Mouse (Mus musculus): ENCODE measurements around the gene Hoxa13. TPM values are rescaled to one million over a fixed set of nuclear protein-coding genes. Genes with fewer than 3 reads are reported as not detected.

Gene Hoxa13
- total RNA-seq, 2 experiments from 2014 or later = not detected

- intact Hi-C loops (cut with DNase I) = no loop called here
- peak; percentile 24 to 27 for DNase-seq
Measured at GRCm38 (mm10) chr6:52239625-52240388, 20.9 kb downstream of the Hoxa13 start.

- intact Hi-C loops (cut with DNase I) = no loop called here
- DNase-seq = peak; percentile 29 to 32
Measured at GRCm38 (mm10) chr6:52238976-52239375, 21.7 kb downstream of the Hoxa13 start.

GRCm38 (mm10) chr6:52238155-52238545, 22.5 kb downstream of the Hoxa13 start:
- DNase-seq = peak in 1 of 2 experiments; percentile 10
- intact Hi-C loops (cut with DNase I) = no loop called here

- intact Hi-C loops (cut with DNase I) = no loop called here
- no peak for DNase-seq
Measured at GRCm38 (mm10) chr6:52237346-52238154, 23.1 kb downstream of the Hoxa13 start.

- intact Hi-C loops (cut with DNase I) = no loop called here
- no peak for DNase-seq
Measured at GRCm38 (mm10) chr6:52236806-52237205, 23.9 kb downstream of the Hoxa13 start.

GRCm38 (mm10) chr6:52235866-52236265, 24.8 kb downstream of the Hoxa13 start:
- intact Hi-C loops (cut with DNase I) = no loop called here

GRCm38 (mm10) chr6:52235267-52235666, 25.4 kb downstream of the Hoxa13 start:
- intact Hi-C loops (cut with DNase I) = no loop called here
- no peak for DNase-seq

More at GRCm38 (mm10) chr6:52235866-52236265, 24.8 kb downstream of the Hoxa13 start:
- DNase-seq = no peak

GRCm38 (mm10) chr6:52234428-52235140, 26.1 kb downstream of the Hoxa13 start:
- no peak for DNase-seq
- intact Hi-C loops (cut with DNase I) = loop anchor here (5.0 kb wide), 1 partner anchor 1057 kb away; no protein-coding TSS in a partner anchor

GRCm38 (mm10) chr6:52233546-52234427, 26.9 kb downstream of the Hoxa13 start:
- intact Hi-C loops (cut with DNase I) = loop anchor here (5.0 kb wide), 1 partner anchor 1056 kb away; no protein-coding TSS in a partner anchor
- DNase-seq = peak in 1 of 2 experiments; percentile 29

- no peak for DNase-seq
- intact Hi-C loops (cut with DNase I) = loop anchor here (5.0 kb wide), 1 partner anchor 1056 kb away; no protein-coding TSS in a partner anchor
Measured at GRCm38 (mm10) chr6:52232984-52233545, 27.6 kb downstream of the Hoxa13 start.

- intact Hi-C loops (cut with DNase I) = loop anchor here (5.0 kb wide), 1 partner anchor 1055 kb away; no protein-coding TSS in a partner anchor
- peak in 1 of 2 experiments; percentile 29 for DNase-seq
Measured at GRCm38 (mm10) chr6:52232568-52232965, 28.1 kb downstream of the Hoxa13 start.

- intact Hi-C loops (cut with DNase I) = loop anchor here (5.0 kb wide), 1 partner anchor 1055 kb away; no protein-coding TSS in a partner anchor
- DNase-seq = peak in 1 of 2 experiments; percentile 33
Measured at GRCm38 (mm10) chr6:52231885-52232567, 28.7 kb downstream of the Hoxa13 start.

- peak in 1 of 2 experiments; percentile 27 for DNase-seq
- intact Hi-C loops (cut with DNase I) = loop anchor here (5.0 kb wide), 1 partner anchor 1053 kb away; no protein-coding TSS in a partner anchor
Measured at GRCm38 (mm10) chr6:52230516-52231165, 30.0 kb downstream of the Hoxa13 start, which contains the start of gene Hoxa9. Gene Hoxa9, minus strand, starts transcription at chr6:52231089.

- peak in 1 of 2 experiments; percentile 9 for DNase-seq
- intact Hi-C loops (cut with DNase I) = loop anchor here (5.0 kb wide), 1 partner anchor 1052 kb away; no protein-coding TSS in a partner anchor
Measured at GRCm38 (mm10) chr6:52229558-52230416, 30.9 kb downstream of the Hoxa13 start.

- DNase-seq = peak in 1 of 2 experiments; percentile 29
- intact Hi-C loops (cut with DNase I) = no loop called here
Measured at GRCm38 (mm10) chr6:52228475-52229465, 31.9 kb downstream of the Hoxa13 start.
